Comparison of ENCODE assay signal across 12 mouse cellular contexts in genomic region chr1:164897163-164897817, GRCm38 (mm10). TPM values are rescaled to one million over a fixed set of nuclear protein-coding genes. Genes with fewer than 3 reads are reported as not detected.
DNase-seq lines count a peak whose midpoint lies in the region; ATAC-seq and TF ChIP-seq lines count a peak whose summit lies in the region.
"Had no signal": no experiment of that assay in that cellular context is flagged by ENCODE, and none has a peak within 500 bp of the region (broad histone marks: within the 10 kb centered on the region; RNA-seq: fewer than 3 reads in every experiment).

No protein-coding gene starts in this region.

- DNase-seq in heart, adult 9 months (ENCODE audit: low spot score in 2 of 2) = no peak
- DNase-seq in retina, postnatal 1 day = peak; percentile 79
- DNase-seq in retina, embryonic 14.5 days (ENCODE audit: low spot score) = no peak
- no peak for DNase-seq in adrenal gland, postnatal 4 days (ENCODE audit: low spot score in 2 of 2)
- no peak for DNase-seq in lung, postnatal 14 days

- no peaks in the 10 kb centered on the region for H3K9me3 ChIP-seq in heart, embryonic 11.5 days (replicated peaks; ENCODE audit: control insufficient read depth, low read length)
- H3K9me3 ChIP-seq in hindbrain, embryonic 16.5 days (ENCODE audit: control insufficient read depth, low read length) = no peaks in the 10 kb centered on the region

- H3K36me3 ChIP-seq in heart, embryonic 11.5 days (ENCODE audit: control insufficient read depth, insufficient read depth, low read length) = no peaks in the 10 kb centered on the region
- no peaks in the 10 kb centered on the region for H3K36me3 ChIP-seq in hindbrain, embryonic 16.5 days (ENCODE audit: control insufficient read depth, insufficient read depth, low read length)
- H3K36me3 ChIP-seq in small intestine, adult 2 months (ENCODE audit: control insufficient read depth, insufficient read depth, low read length) = no peaks in the 10 kb centered on the region

- WGBS in heart, embryonic 11.5 days (ENCODE audit: insufficient replicate concordance) = 10% methylated on average over 5 of the region's 5 CpGs
- WGBS in hindbrain, embryonic 16.5 days = 27% methylated on average over 5 of the region's 5 CpGs
- WGBS in small intestine, adult 2 months = 24% methylated on average over 5 of the region's 5 CpGs

- TF ChIP-seq CTCF in small intestine, adult 2 months (IDR thresholded peaks at IDR 0.05; ENCODE audit: extremely low read depth, insufficient read length, insufficient replicate concordance, low read depth, low read length) = no peak

- ATAC-seq in heart, embryonic 11.5 days (replicated peaks; ENCODE audit: insufficient number of reproducible peaks, low FRiP score, low TSS enrichment) = peak; percentile 41; the same call in 1 of the 2 replicates
- no peak for ATAC-seq in hindbrain, embryonic 16.5 days

- no peak overlapping the region for H3K4me3 ChIP-seq in heart, embryonic 11.5 days (ENCODE audit: low read depth, low read length)
- H3K4me3 ChIP-seq in hindbrain, embryonic 16.5 days (ENCODE audit: low read length) = no peak overlapping the region
- H3K4me3 ChIP-seq in small intestine, adult 2 months (ENCODE audit: low read depth, low read length) = 0 out of 2 replicates have a peak overlapping the region, but pooled peaks have one; percentile 4

- H3K4me1 ChIP-seq in heart, embryonic 11.5 days (ENCODE audit: control insufficient read depth, insufficient read depth, low read length) = peaks cover 25% of the 10 kb centered on the region
- peaks cover 18% of the 10 kb centered on the region for H3K4me1 ChIP-seq in hindbrain, embryonic 16.5 days (ENCODE audit: control insufficient read depth, insufficient read depth, low read depth, low read length)
- peaks cover 17% of the 10 kb centered on the region for H3K4me1 ChIP-seq in small intestine, adult 2 months (ENCODE audit: control insufficient read depth, insufficient read depth, insufficient read length, low read length)

- H3K27ac ChIP-seq in heart, embryonic 11.5 days (ENCODE audit: low read depth, low read length) = peak overlapping the region; percentile 81
- peak overlapping the region; percentile 59 for H3K27ac ChIP-seq in hindbrain, embryonic 16.5 days (ENCODE audit: low read depth, low read length)
- peak overlapping the region; percentile 68 for H3K27ac ChIP-seq in small intestine, adult 2 months (ENCODE audit: insufficient read depth, low read depth, low read length)

- no peak overlapping the region for H3K9ac ChIP-seq in heart, embryonic 11.5 days (ENCODE audit: low read depth, low read length)
- H3K9ac ChIP-seq in hindbrain, embryonic 16.5 days (ENCODE audit: low read depth, low read length) = no peak overlapping the region
- H3K9ac ChIP-seq: lung, embryonic 14.5 days had no signal

- peak overlapping the region; percentile 35; the same call in 1 of the 2 replicates for H3K4me2 ChIP-seq in heart, embryonic 11.5 days
- H3K4me2 ChIP-seq in hindbrain, embryonic 16.5 days (ENCODE audit: low read length) = no peak overlapping the region
- H3K4me2 ChIP-seq: lung, embryonic 14.5 days had no signal

- no peak for TF ChIP-seq POLR2A in small intestine, adult 2 months (IDR thresholded peaks at IDR 0.05; ENCODE audit: low read depth, low read length)

- no peaks in the 10 kb centered on the region for H3K27me3 ChIP-seq in heart, embryonic 11.5 days (ENCODE audit: control insufficient read depth, insufficient read depth, low read length)
- no peaks in the 10 kb centered on the region for H3K27me3 ChIP-seq in hindbrain, embryonic 16.5 days (replicated peaks; ENCODE audit: control insufficient read depth, insufficient read depth, low read length)
- no peaks in the 10 kb centered on the region for H3K27me3 ChIP-seq in small intestine, adult 2 months (ENCODE audit: control insufficient read depth, insufficient read depth, low read length)

RNA-seq across cellular contexts. Expression of gene Xcl1, which starts 38.0 kb away (rescaled TPM):
- polyA plus RNA-seq in heart, embryonic 11.5 days (2014; fragmentation: Nextera tagmentation; extraction: Ambion mirVana) = not detected in 2 replicates
- polyA plus RNA-seq in hindbrain, embryonic 16.5 days (2015; fragmentation: Nextera tagmentation; extraction: Ambion mirVana) = not detected in 2 replicates
- 1.2 TPM in 1 of 2 replicates, not detected in the other for polyA plus RNA-seq in small intestine, adult 2 months (2012; rRNA removed)
- 1 to 10 TPM in 1 of 2 experiments, not detected in 1; 1.1 TPM for total RNA-seq in adrenal gland, postnatal 4 days (2021)
- total RNA-seq: gastrocnemius, adult 18-20 months; layer of hippocampus, postnatal 25 days had no signal
- polyA plus RNA-seq: limb, embryonic 11.5 days; lung, embryonic 14.5 days had no signal
